Mouse (Mus musculus) heart, embryonic 15.5 days (tissue): ENCODE results near the gene Cdk5r2. TPM values are rescaled to one million over a fixed set of nuclear protein-coding genes. Genes with fewer than 3 reads are reported as not detected.
A peak's percentile ranks its signal among the peaks of the same experiment; 100 is the strongest.
"Not testable (repeated sequence)": the region's sequence is repeated elsewhere in the genome, so short reads cannot be mapped to it uniquely, and the experiment has no call there.

Experiments used
- ATAC-seq: fragments of 200-750 bp; cut with Nextera tagmentation; replicated peaks from 2 replicates; pipeline ENCODE4 v1.8.0; 2017; ENCODE audit warnings: low read depth, moderate TSS enrichment; ENCODE audit not compliant: insufficient number of reproducible peaks, insufficient read depth, low FRiP score
- H3K27ac ChIP-seq: fragments of 300-500 bp; sonication (generic); 2 replicates; pipeline ENCODE4 v1.5.1; 2015; ENCODE audit warnings: mild to moderate bottlenecking, inconsistent platforms
- H3K27me3 ChIP-seq: fragments of 300-500 bp; sonication (generic); 2 replicates; pipeline ENCODE4 v1.6.1; 2015; ENCODE audit warnings: inconsistent platforms
- H3K36me3 ChIP-seq: fragments of 300-500 bp; sonication (generic); 2 replicates; pipeline ENCODE4 v1.6.1; 2015; ENCODE audit warnings: mild to moderate bottlenecking, inconsistent platforms
- H3K4me1 ChIP-seq: fragments of 300-500 bp; sonication (generic); replicated peaks from 2 replicates; pipeline ENCODE4 v1.6.1; 2015; ENCODE audit warnings: inconsistent platforms
- H3K4me2 ChIP-seq: fragments of 300-500 bp; sonication (generic); 2 replicates; pipeline ENCODE4 v1.6.1; 2015; ENCODE audit warnings: inconsistent platforms, mild to moderate bottlenecking, moderate library complexity
- H3K4me3 ChIP-seq: fragments of 300-500 bp; sonication (generic); 2 replicates; pipeline ENCODE4 v1.5.1; 2015; ENCODE audit warnings: mild to moderate bottlenecking, inconsistent platforms
- H3K9ac ChIP-seq: fragments of 300-500 bp; sonication (generic); 2 replicates; pipeline ENCODE4 v1.6.1; 2015; ENCODE audit warnings: mild to moderate bottlenecking, inconsistent platforms
- H3K9me3 ChIP-seq: fragments of 300-500 bp; sonication (generic); replicated peaks from 2 replicates; pipeline ENCODE4 v1.6.1; 2016; ENCODE audit warnings: inconsistent platforms
- WGBS: fragments of 180-500 bp; shearing (Covaris S2); methylation state at CpG from one replicate; pipeline ENCODE4 v1.1.7; 2015; ENCODE audit warnings: mixed read lengths; 5-methylcytosine and 5-hydroxymethylcytosine counted together
- polyA plus RNA-seq: library from polyadenylated mRNA; unstranded; fragments of >200 nt; fragmentation: Nextera tagmentation; extraction: Ambion mirVana; gene quantifications from 2 replicates; pipeline ENCODE4 v1.2.1, GENCODE M21; 2015

Cdk5r2 gene
- polyA plus RNA-seq, 1 experiment from 2014 or later: not detected

DNA sequence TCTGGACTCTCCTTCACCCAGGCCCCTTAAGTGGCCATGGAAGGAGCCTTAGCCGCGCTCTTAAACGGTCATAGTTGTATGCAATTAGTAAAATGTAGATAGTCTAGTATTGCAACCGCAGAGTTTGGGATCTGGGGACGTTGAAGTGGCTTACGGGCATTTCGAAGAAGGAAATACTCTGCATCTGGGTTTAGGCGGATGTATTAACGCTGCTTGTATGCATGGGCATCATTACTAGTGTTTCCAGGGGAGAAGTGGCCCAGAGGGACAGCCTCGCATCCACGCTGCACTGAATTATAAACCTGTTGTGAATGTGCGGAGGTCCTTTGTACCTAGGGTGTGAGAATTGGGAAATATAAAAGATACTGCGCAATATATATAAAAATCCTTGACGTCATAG lies 37.5 kb upstream of the Cdk5r2 start:
- Histone ChIP-seq H3K36me3 (no peaks in the 10 kb centered on the region), H3K4me2 (peak overlapping the region; percentile 58), H3K27me3 (peaks cover 2% of the 10 kb centered on the region; the same call in 1 of the 2 replicates), H3K9me3 (no peaks in the 10 kb centered on the region), H3K4me3 (peak overlapping the region; percentile 71), H3K9ac (peak overlapping the region; percentile 78), H3K27ac (peak overlapping the region; percentile 82), H3K4me1 (peaks cover 6% of the 10 kb centered on the region)
- ATAC-seq: 0 out of 2 replicates have a peak, but pooled peaks have one; percentile 7
- 18% methylated on average over 14 of the region's 14 CpGs for WGBS

DNA sequence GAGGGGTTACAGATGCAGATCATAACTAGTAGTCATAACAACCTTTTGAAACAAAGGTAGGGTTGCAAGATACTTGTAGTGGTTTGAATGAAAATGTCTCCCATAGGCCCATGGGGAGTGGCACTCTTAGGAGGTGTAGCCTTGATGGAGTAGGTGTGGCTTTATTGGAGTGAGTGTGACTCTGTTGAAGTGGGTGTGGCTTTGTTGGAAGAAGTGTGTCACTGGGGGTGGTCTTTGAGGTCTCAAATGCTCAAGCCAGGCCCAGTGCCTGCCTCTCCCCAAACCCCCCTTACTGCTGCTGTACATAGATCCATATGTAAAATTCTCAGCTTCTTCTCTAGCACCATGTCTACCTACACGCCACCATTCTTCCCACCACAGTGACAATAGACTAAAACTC lies 36.2 kb upstream of the Cdk5r2 start:
- WGBS: 91% methylated on average over 1 of the region's 1 CpGs
- Histone ChIP-seq H3K36me3 (no peaks in the 10 kb centered on the region), H3K4me1 (peaks cover 6% of the 10 kb centered on the region), H3K4me3 (no peak overlapping the region), H3K9ac (no peak overlapping the region), H3K4me2 (no peak overlapping the region), H3K27ac (no peak overlapping the region), H3K9me3 (no peaks in the 10 kb centered on the region), H3K27me3 (no peaks in the 10 kb centered on the region)
- no peak for ATAC-seq

DNA sequence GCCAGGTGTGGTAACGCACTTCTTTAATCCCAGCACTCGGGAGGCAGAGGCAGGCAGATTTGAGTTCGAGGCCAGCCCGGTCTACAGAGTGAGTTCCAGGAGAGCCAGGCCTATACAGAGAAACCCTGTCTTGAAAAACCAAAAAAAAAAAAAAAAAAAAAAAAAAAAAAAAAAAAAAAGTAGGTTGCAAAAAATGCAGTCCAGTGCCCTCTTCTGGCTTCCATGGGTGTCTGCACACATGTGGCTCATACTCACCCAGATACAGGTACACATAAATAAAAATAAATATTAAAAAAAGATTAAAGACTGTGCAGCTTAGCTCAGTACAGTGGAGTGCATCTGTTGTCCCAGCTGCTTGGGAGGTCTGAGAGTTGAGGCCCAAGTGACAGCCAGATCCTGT lies 31.1 kb upstream of the Cdk5r2 start:
- H3K9me3 ChIP-seq, H3K36me3 ChIP-seq, H3K9ac ChIP-seq, H3K27ac ChIP-seq, H3K4me2 ChIP-seq, H3K4me3 ChIP-seq, ATAC-seq, H3K4me1 ChIP-seq, H3K27me3 ChIP-seq: not testable (repeated sequence)
- WGBS: 88% methylated on average over 4 of the region's 4 CpGs

DNA sequence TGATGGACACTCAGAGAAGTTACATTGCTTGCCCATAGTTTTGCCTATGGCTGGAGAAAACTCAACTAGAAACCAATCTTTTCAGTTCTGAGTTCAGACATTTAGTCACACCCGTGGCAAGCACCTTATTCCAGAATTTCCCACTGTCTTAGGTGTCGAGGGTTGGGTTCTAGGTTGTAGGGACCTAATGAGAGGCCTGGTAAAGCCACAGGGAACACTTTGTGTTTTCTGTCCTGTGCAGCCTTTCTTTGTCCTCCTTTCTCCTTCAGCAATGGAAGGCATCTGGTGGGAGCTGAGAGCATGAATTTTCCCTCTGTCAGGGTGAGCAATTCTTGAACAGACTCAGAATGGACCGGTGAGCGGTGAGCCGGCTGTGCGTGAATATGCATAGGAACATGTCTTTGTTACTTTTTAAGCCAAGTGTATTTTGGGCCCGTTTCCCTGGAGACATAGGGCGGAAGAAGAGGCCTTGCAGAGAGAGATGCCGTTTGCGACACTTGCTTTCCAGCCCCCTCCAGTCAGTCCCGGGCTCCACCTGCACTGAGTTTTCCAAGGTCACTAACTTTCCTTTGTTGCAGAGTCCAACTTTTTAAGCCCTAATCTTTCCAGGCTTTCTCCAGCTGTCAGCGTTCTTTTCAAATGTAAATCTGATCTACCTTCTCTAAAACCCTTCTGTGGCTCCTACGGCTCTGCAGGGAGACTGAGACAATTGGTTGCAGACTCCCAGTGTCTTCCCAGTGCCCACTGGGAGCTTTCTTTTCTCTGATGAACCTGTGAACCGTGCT lies 30.0 kb upstream of the Cdk5r2 start:
- no peak overlapping the region for H3K27ac ChIP-seq
- H3K9ac ChIP-seq: no peak overlapping the region
- H3K4me3 ChIP-seq: no peak overlapping the region
- no peak overlapping the region for H3K4me2 ChIP-seq
- peaks cover 3% of the 10 kb centered on the region; the same call in 1 of the 2 replicates for H3K4me1 ChIP-seq
- H3K9me3 ChIP-seq: no peaks in the 10 kb centered on the region
- no peak for ATAC-seq
- H3K36me3 ChIP-seq: no peaks in the 10 kb centered on the region
- no peaks in the 10 kb centered on the region for H3K27me3 ChIP-seq
- WGBS: 33% methylated on average over 14 of the region's 14 CpGs

DNA sequence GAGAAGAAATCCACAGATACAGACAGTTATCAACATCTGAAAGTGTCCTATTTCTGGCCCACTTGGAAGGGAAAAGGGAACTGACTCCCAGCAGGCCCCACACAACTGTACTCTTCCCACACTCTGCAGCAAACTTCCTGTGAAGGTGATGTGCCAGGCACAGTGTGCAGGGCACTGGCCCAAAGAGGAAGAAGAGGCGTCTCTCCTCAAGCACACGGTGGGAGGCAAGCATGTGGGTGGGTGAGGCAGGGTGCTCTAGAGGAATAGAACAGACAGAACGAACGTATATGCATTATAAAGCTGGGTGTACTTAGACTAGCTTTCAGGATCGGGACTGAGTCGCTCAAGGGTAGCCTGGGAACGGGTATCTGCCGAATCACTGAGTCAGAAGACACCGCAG lies 24.7 kb upstream of the Cdk5r2 start:
- no peaks in the 10 kb centered on the region for H3K36me3 ChIP-seq
- H3K9ac ChIP-seq: no peak overlapping the region
- WGBS: 65% methylated on average over 9 of the region's 9 CpGs
- no peaks in the 10 kb centered on the region for H3K4me1 ChIP-seq
- H3K9me3 ChIP-seq: no peaks in the 10 kb centered on the region
- H3K4me3 ChIP-seq: no peak overlapping the region
- H3K4me2 ChIP-seq: no peak overlapping the region
- ATAC-seq: no peak
- no peak overlapping the region for H3K27ac ChIP-seq
- peaks cover 9% of the 10 kb centered on the region; the same call in 1 of the 2 replicates for H3K27me3 ChIP-seq

DNA sequence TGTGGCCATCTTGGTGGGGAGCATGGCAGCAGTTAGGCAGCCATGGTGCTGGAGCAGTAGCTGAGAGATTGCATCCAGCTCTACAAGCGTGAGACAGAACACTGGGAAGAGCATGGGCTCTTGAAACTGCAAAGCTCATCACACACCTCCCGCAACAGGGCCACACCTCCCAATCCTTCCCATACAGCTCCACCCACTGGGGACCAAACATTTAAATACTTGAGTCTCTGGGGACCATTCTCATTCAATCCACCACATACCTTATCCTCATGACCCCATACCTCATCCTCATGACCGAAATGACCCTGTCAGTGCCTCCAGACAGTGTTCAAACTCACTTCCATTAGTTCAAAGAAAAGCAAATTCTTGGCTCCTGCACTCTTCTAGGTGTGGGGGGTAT lies 21.5 kb upstream of the Cdk5r2 start:
- 69% methylated on average over 3 of the region's 3 CpGs for WGBS

DNA sequence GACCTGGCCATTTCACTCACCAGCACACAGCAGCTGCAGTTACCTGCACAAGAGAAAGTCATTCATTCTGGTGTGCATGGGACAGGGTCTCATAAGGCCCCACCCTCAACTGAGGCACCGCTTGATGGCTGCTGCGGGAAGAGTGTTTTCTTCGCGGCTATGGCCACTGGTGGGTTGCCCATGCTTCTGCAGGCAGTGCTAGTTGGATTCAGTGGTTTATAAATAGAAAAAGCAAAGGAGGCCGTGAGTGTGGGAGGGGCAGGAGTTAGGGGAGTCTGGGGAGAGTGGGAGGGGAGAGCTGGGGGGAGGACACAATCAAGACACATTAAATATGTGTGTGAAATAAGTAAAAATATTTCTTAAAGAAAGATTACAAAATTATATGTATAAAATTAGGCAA lies 11.6 kb upstream of the Cdk5r2 start:
- H3K4me1 ChIP-seq: no peaks in the 10 kb centered on the region
- peaks cover 42% of the 10 kb centered on the region for H3K27me3 ChIP-seq
- ATAC-seq: no peak

More for the DNA sequence above, 21.5 kb upstream of the Cdk5r2 start:
- Histone ChIP-seq H3K27me3 (peaks cover 9% of the 10 kb centered on the region; the same call in 1 of the 2 replicates), H3K36me3 (no peaks in the 10 kb centered on the region), H3K9me3 (no peaks in the 10 kb centered on the region), H3K9ac (no peak overlapping the region), H3K27ac (no peak overlapping the region), H3K4me3 (no peak overlapping the region), H3K4me2 (no peak overlapping the region), H3K4me1 (no peaks in the 10 kb centered on the region)
- ATAC-seq: no peak

DNA sequence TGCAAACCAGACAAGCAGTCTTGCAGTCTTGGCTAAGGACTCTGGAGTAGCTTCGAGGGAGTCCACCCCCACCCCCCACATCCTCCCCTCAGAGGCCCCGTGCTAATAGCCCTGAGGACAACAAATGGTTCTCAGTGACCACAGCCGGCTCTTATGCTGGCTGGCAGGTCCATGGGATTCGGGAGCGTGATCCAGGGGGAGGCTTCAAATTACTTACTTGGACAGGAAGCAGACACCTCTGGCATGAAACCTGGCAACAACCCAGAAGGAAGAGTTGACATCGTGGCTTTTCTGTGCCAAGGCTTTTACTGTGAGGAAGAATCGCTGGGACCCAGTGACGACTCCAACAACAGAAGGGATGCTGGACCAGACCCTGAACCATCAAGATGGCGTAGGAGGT lies 8.4 kb upstream of the Cdk5r2 start:
- H3K9ac ChIP-seq: no peak overlapping the region

More for the DNA sequence above, 11.6 kb upstream of the Cdk5r2 start:
- Histone ChIP-seq H3K27ac (no peak overlapping the region), H3K9ac (no peak overlapping the region), H3K4me2 (no peak overlapping the region), H3K9me3 (no peaks in the 10 kb centered on the region), H3K4me3 (no peak overlapping the region), H3K36me3 (no peaks in the 10 kb centered on the region)
- 64% methylated on average over 5 of the region's 5 CpGs for WGBS

DNA sequence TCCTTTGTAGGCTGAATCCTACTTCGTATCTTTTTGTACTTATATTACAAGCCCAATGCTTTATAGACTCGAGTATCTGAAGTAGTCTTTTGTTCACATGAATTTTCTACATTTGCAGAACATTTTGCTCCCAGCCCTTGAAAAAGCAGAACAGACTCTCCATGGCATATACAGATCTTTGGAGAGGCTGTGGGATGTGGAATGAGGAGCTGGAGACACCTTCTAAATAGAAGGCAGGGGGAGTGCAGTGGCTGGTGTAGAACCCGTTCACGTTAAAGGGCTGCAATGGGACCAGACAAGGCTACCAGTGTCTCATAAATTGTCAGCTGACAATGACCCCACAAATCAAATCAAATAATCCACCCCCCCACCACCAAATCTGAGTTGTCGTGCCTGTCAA lies 5.8 kb upstream of the Cdk5r2 start:
- Histone ChIP-seq H3K9me3 (no peaks in the 10 kb centered on the region), H3K27ac (no peak overlapping the region), H3K4me2 (no peak overlapping the region), H3K27me3 (peaks cover 82% of the 10 kb centered on the region), H3K4me1 (no peaks in the 10 kb centered on the region), H3K36me3 (no peaks in the 10 kb centered on the region), H3K4me3 (no peak overlapping the region), H3K9ac (no peak overlapping the region)
- WGBS: 52% methylated on average over 5 of the region's 5 CpGs
- no peak for ATAC-seq

More for the DNA sequence above, 8.4 kb upstream of the Cdk5r2 start:
- H3K27ac ChIP-seq: no peak overlapping the region
- H3K27me3 ChIP-seq: peaks cover 63% of the 10 kb centered on the region
- no peak for ATAC-seq
- H3K36me3 ChIP-seq: no peaks in the 10 kb centered on the region
- no peaks in the 10 kb centered on the region for H3K9me3 ChIP-seq
- H3K4me2 ChIP-seq: no peak overlapping the region
- 25% methylated on average over 9 of the region's 9 CpGs for WGBS
- no peaks in the 10 kb centered on the region for H3K4me1 ChIP-seq
- no peak overlapping the region for H3K4me3 ChIP-seq

DNA sequence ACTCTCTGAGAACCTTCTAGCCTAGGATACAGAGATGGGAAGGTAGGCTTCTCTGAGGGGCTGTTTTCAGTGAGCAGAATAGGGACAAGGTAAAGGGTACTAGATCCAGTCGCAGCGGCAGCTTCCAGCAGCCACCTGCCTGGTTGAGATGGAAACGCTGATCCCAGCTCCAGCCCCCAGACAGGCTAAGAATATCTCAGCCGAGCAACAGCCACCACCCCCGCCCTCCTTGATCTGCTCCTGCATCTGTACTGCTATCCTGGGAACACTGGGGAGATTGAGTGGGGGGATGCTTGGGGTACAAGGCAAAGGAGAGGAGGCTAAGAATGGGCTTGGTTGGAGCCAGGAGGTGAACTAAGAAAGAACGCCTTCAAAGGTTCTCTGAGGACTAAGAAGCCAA lies 4.5 kb upstream of the Cdk5r2 start:
- 12% methylated on average over 6 of the region's 6 CpGs for WGBS
- peaks cover 11% of the 10 kb centered on the region for H3K4me1 ChIP-seq
- no peak for ATAC-seq
- no peak overlapping the region for H3K27ac ChIP-seq
- H3K9me3 ChIP-seq: no peaks in the 10 kb centered on the region
- H3K27me3 ChIP-seq: peaks cover 85% of the 10 kb centered on the region
- no peak overlapping the region for H3K9ac ChIP-seq
- H3K4me3 ChIP-seq: no peak overlapping the region
- H3K4me2 ChIP-seq: no peak overlapping the region
- H3K36me3 ChIP-seq: no peaks in the 10 kb centered on the region

DNA sequence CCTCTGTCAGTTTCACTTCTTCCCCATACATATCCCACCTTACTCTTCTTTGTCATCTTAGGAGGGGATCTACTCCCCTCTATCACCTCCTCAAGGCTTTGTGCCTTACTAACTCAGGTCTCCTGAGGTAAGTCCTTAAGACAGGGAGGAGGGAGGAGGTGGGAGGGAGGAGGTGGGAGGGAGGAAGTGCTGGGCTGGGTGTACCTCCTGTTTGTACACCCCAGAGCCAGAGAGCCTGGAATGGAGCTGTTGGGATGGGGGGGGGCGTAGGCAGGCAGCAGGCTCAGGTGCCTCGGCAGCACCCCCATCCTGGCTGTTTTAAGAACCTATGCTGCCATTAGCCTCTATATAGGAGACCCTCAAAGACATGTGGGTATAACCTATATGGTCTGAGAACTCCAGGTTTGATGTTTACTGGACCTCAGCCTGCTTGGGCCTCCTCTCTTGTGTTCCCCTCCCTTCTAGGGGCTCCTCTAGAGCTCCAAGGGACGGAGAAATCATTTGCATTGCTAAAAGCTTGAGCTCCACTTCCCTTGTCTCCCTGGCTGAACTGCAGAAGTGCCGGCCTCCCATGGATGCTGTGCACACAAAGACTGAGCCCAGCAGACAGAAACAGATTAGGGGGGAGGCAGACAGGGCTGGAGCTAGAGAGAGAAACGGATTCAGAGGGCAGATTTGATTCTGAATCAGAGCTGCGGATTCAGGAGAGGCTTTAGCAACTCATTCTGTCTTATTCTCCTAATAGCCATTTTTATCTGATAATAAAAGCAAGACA lies 3.5 kb upstream of the Cdk5r2 start:
- peaks cover 21% of the 10 kb centered on the region for H3K4me1 ChIP-seq
- H3K4me2 ChIP-seq: no peak overlapping the region
- no peaks in the 10 kb centered on the region for H3K9me3 ChIP-seq
- peaks cover 87% of the 10 kb centered on the region for H3K27me3 ChIP-seq
- no peak overlapping the region for H3K27ac ChIP-seq
- H3K4me3 ChIP-seq: no peak overlapping the region
- WGBS: 8% methylated on average over 6 of the region's 6 CpGs
- ATAC-seq: no peak
- H3K9ac ChIP-seq: no peak overlapping the region
- no peaks in the 10 kb centered on the region for H3K36me3 ChIP-seq
